Mouse (Mus musculus): ENCODE results near the gene Gm7714.
"Not testable (repeated sequence)": the region's sequence is repeated elsewhere in the genome, so short reads cannot be mapped to it uniquely, and the experiment has no call there.

Gm7714 gene

DNA sequence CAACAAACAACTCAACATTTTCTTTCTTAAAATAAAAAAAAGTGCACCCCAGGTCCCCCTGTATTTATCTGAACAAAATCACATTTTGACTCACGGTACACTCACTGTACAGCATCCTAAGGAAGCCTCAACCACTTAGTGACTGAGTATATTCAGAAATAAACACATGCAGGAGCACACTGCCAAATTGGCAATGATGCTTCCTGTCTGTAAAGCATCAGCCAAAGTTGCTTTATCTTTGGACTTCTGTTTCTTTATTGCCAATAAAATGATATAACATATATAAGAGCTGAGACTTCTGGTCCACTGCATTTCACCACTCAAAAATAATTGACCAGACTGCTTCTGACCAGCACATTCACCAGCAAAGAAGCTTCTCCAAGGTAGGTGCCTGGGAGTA, at the start of gene Gm7714:
Gene Gm7714 (plus strand): TSS at position 301 of the 400 bp plus-strand sequence.
- no peak for DNase-seq

DNA sequence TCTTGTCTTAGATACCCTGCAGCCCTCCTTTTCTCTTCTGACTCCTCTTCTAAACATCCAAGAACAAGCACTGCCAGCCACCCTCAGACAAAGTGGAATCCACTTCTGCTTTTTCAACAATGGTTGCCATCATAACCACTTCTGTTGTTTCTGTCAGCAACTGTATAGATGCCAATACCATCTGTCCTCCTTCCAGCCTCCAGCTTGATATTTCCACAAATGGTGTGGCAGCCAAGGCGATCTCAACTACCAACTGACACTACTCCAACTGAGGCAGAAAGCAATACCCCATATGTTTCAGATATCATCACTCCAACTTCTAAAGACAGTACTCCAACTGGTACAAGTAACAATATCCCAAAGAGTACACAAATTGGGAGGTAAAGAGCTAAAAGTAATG, 12.2 kb upstream of the Gm7714 start:
- DNase-seq, result no peak

DNA sequence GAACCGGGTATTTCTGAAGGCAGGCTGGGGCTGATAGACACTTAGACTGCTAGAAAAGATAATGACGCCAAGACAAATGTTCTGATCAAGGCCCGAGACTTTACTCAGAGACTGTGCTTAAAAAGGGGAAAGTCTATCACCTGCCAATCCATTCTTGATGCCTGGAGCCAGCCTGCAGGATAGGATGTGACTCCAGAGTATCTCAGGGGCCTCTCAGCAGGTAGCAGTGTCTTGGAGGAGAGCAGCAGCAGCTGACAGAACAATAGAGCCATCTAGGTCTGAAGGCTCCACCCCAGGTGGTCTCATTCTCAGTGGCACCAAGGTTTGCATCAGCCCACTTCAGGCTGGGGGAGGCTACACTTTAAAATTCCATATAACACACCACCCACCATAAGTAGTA, 42.6 kb downstream of the Gm7714 start:
- not testable (repeated sequence) for DNase-seq

GRCm38 (mm10) chr5:88317012-88317411, 48.3 kb downstream of the Gm7714 start, which contains the start of gene Prol1:
Prol1 (plus strand) TSS chr5:88317312.
- DNase-seq, result no peak

All from cerebellum, postnatal 25 days (tissue).